Mouse (Mus musculus) lung, embryonic 14.5 days (tissue): ENCODE results near the gene Usp38. TPM values are rescaled to one million over a fixed set of nuclear protein-coding genes. Genes with fewer than 3 reads are reported as not detected.

ENCODE experiments used
- ATAC-seq: fragments of 200-750 bp; cut with Nextera tagmentation; 2 replicates; pipeline ENCODE4 v1.8.0; 2017; ENCODE audit warnings: mild to moderate bottlenecking, moderate TSS enrichment, moderate library complexity; ENCODE audit not compliant: insufficient read depth
- DNase-seq: peaks from one replicate; pipeline ENCODE4 v3.0.0-alpha.2; 2015
- H3K27ac ChIP-seq: fragments of 300-500 bp; sonication (generic); 2 replicates; pipeline ENCODE4 v1.5.1; 2014; ENCODE audit warnings: low read depth, mild to moderate bottlenecking, moderate library complexity
- H3K27me3 ChIP-seq: fragments of 300-500 bp; sonication (generic); 2 replicates; pipeline ENCODE4 v1.6.1; 2014; ENCODE audit warnings: low read length, control low read depth; ENCODE audit not compliant: insufficient read depth
- H3K36me3 ChIP-seq: fragments of 300-500 bp; sonication (generic); 2 replicates; pipeline ENCODE4 v1.6.1; 2014; ENCODE audit warnings: control low read depth; ENCODE audit not compliant: insufficient read depth
- H3K4me1 ChIP-seq: fragments of 300-500 bp; sonication (generic); 2 replicates; pipeline ENCODE4 v1.6.1; 2014; ENCODE audit warnings: antibody characterized with exemption, control low read depth; ENCODE audit not compliant: insufficient read depth
- H3K4me2 ChIP-seq: fragments of 300-500 bp; sonication (generic); 2 replicates; pipeline ENCODE4 v1.6.1; 2014; ENCODE audit warnings: mild to moderate bottlenecking
- H3K4me3 ChIP-seq: fragments of 300-500 bp; sonication (generic); 2 replicates; pipeline ENCODE4 v1.5.1; 2014; ENCODE audit warnings: low read depth, low read length
- H3K9ac ChIP-seq: fragments of 300-500 bp; sonication (generic); 2 replicates; pipeline ENCODE4 v1.6.1; 2014
- H3K9me3 ChIP-seq: fragments of 300-500 bp; sonication (generic); 2 replicates; pipeline ENCODE4 v1.6.1; 2016; ENCODE audit warnings: low read depth, low read length, control low read depth
- CTCF ChIP-seq: IDR thresholded peaks from 2 replicates; pipeline ENCODE4 v1.5.1; 2016; ENCODE audit warnings: antibody characterized with exemption, low read depth
- WGBS: fragments of 180-500 bp; shearing (Covaris S2); extraction: QIAGEN DNeasy Blood & Tissue Kit; methylation state at CpG from one replicate; pipeline ENCODE4 v1.1.7; 2014; 5-methylcytosine and 5-hydroxymethylcytosine counted together
- polyA plus RNA-seq: library from polyadenylated mRNA; unstranded; fragments of >200 nt; fragmentation: Nextera tagmentation; extraction: Ambion mirVana; gene quantifications from 2 replicates; pipeline ENCODE4 v1.2.1, GENCODE M21; 2014

The Usp38 gene
- polyA plus RNA-seq, 1 experiment from 2014 or later = 23.2 TPM

GRCm38 (mm10) chr8:80948405-80949183, 66.1 kb downstream of the Usp38 start:
- Histone ChIP-seq H3K36me3 (no peaks in the 10 kb centered on the region), H3K27me3 (no peaks in the 10 kb centered on the region), H3K27ac (peak overlapping the region; percentile 78), H3K4me3 (no peak overlapping the region), H3K4me1 (peaks cover 11% of the 10 kb centered on the region), H3K9me3 (no peaks in the 10 kb centered on the region), H3K4me2 (no peak overlapping the region), H3K9ac (no peak overlapping the region)
- DNase-seq (peak; percentile 62), ATAC-seq (peak; percentile 67; the same call in 1 of the 2 replicates)
- 39% methylated on average over 7 of the region's 7 CpGs for WGBS
- TF ChIP-seq CTCF = no peak

- no peak for ATAC-seq
- TF ChIP-seq CTCF = no peak
- peaks cover 6% of the 10 kb centered on the region for H3K4me1 ChIP-seq
- no peaks in the 10 kb centered on the region for H3K9me3 ChIP-seq
- no peak overlapping the region for H3K4me3 ChIP-seq
- H3K27me3 ChIP-seq = no peaks in the 10 kb centered on the region
- no peaks in the 10 kb centered on the region for H3K36me3 ChIP-seq
- DNase-seq = no peak
- no peak overlapping the region for H3K4me2 ChIP-seq
- H3K27ac ChIP-seq = no peak overlapping the region
- 79% methylated on average over 3 of the region's 3 CpGs for WGBS
- H3K9ac ChIP-seq = no peak overlapping the region
Observed at GRCm38 (mm10) chr8:80943742-80944141, 71.0 kb downstream of the Usp38 start.

- Histone ChIP-seq H3K36me3 (no peaks in the 10 kb centered on the region), H3K27ac (no peak overlapping the region), H3K4me3 (no peak overlapping the region), H3K9ac (no peak overlapping the region), H3K4me2 (no peak overlapping the region), H3K9me3 (no peaks in the 10 kb centered on the region), H3K4me1 (no peaks in the 10 kb centered on the region; the same call in 1 of the 2 replicates), H3K27me3 (no peaks in the 10 kb centered on the region)
- no peak for ATAC-seq
- DNase-seq = no peak
- TF ChIP-seq CTCF = no peak
- 88% methylated on average over 3 of the region's 3 CpGs for WGBS
Observed at GRCm38 (mm10) chr8:80941621-80942020, 73.1 kb downstream of the Usp38 start.

- WGBS = 31% methylated on average over 15 of the region's 15 CpGs
- Histone ChIP-seq H3K27ac (peak overlapping the region; percentile 44; the same call in 1 of the 2 replicates), H3K9me3 (no peaks in the 10 kb centered on the region), H3K9ac (no peak overlapping the region), H3K4me2 (peak overlapping the region; percentile 30; the same call in 1 of the 2 replicates), H3K36me3 (no peaks in the 10 kb centered on the region), H3K4me3 (no peak overlapping the region), H3K27me3 (no peaks in the 10 kb centered on the region), H3K4me1 (no peaks in the 10 kb centered on the region; the same call in 1 of the 2 replicates)
- DNase-seq = peak; percentile 76
- TF ChIP-seq CTCF = no peak
- ATAC-seq = peak; percentile 73; the same call in 1 of the 2 replicates
Observed at GRCm38 (mm10) chr8:80937814-80938650, 76.7 kb downstream of the Usp38 start.

Other genes starting within 250 kb of the Usp38 start
- 36.2 and 37.8 TPM in 2 replicates for gene Gab1, start 134.4 kb downstream of the Usp38 start, polyA plus RNA-seq